Mouse (Mus musculus): Measurements from ENCODE around the gene Gm13290. TPM values are rescaled to one million over a fixed set of nuclear protein-coding genes. Genes with fewer than 3 reads are reported as not detected.
"Not testable (repeated sequence)": the region's sequence is repeated elsewhere in the genome, so short reads cannot be mapped to it uniquely, and the experiment has no call there.

Gm13290 gene
- total and polyA plus RNA-seq, 3 experiments, result not detected

DNA sequence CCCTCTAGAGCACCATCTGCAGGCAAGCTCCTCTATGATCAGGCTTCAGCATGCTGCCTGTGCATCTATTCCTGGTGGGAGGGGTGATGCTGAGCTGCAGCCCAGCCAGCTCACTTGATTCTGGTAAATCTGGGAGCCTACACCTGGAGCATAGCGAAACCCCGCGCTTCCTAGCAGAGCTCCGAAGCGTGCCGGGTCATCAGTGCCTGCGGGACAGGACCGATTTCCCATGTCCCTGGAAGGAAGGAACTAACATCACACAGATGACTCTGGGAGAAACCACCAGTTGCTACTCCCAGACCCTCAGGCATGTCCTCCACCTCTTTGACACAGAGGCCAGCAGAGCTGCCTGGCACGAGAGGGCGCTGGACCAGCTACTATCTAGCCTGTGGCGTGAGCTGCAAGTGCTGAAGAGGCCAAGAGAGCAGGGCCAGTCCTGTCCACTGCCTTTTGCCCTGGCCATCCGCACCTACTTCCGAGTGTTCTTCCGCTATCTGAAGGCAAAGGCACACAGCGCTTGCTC is 18.8 kb upstream of the Gm13290 start, which contains the start of gene Gm13271:
Gene Gm13271, plus strand, starts transcription at position 51 of the 523 bp plus-strand sequence.
- in situ Hi-C loops (cut with MboI; ENCODE audit: low pct_ligation_motif_present, low pct_unique_long_range_greater_than_20kb, low sequenced_read_pairs); dilution Hi-C loops (cut with MboI; ENCODE audit: extremely low pct_ligation_motif_present, extremely low pct_unique_long_range_greater_than_20kb, low sequenced_read_pairs); DNase-seq (ENCODE audit: extremely low read depth); H3K27ac ChIP-seq (ENCODE audit: insufficient read depth, low read depth); H3K79me2 ChIP-seq (replicated peaks; ENCODE audit: control insufficient read depth, extremely low read depth, insufficient read depth, poor library complexity, severe bottlenecking); H3K4me2 ChIP-seq (ENCODE audit: insufficient read depth, low read depth, poor library complexity, severe bottlenecking); H3K4me3 ChIP-seq (replicated peaks in 1 of 3; ENCODE audit: low read depth in 2 of 3, low read length in 2 of 3, poor library complexity in 1 of 3); H3K9ac ChIP-seq (ENCODE audit: insufficient read depth, low read depth); H3K4me1 ChIP-seq (ENCODE audit: control insufficient read depth in 1 of 2, insufficient read depth in 2 of 2); H3K36me3 ChIP-seq (replicated peaks in 1 of 2; ENCODE audit: control insufficient read depth in 1 of 2, insufficient read depth in 1 of 2, low read length in 1 of 2); H3K9me3 ChIP-seq (replicated peaks; ENCODE audit: low read length): not testable (repeated sequence)
- H3K27me3 ChIP-seq (replicated peaks), result peaks cover 17% of the 10 kb centered on the region
- TF ChIP-seq CTCF (conservative IDR thresholded peaks at IDR 0.05 in 1 of 2, IDR thresholded peaks at IDR 0.05 in 1 of 2; ENCODE audit: low read depth in 2 of 2, low read length in 2 of 2) (peak in 1 of 2 experiments; percentile 29; a peak in 2 of 4 replicates), SMC3 (IDR thresholded peaks at IDR 0.05; ENCODE audit: low read depth, low read length) (peak; percentile 6; the same call in 1 of the 2 replicates)

DNA sequence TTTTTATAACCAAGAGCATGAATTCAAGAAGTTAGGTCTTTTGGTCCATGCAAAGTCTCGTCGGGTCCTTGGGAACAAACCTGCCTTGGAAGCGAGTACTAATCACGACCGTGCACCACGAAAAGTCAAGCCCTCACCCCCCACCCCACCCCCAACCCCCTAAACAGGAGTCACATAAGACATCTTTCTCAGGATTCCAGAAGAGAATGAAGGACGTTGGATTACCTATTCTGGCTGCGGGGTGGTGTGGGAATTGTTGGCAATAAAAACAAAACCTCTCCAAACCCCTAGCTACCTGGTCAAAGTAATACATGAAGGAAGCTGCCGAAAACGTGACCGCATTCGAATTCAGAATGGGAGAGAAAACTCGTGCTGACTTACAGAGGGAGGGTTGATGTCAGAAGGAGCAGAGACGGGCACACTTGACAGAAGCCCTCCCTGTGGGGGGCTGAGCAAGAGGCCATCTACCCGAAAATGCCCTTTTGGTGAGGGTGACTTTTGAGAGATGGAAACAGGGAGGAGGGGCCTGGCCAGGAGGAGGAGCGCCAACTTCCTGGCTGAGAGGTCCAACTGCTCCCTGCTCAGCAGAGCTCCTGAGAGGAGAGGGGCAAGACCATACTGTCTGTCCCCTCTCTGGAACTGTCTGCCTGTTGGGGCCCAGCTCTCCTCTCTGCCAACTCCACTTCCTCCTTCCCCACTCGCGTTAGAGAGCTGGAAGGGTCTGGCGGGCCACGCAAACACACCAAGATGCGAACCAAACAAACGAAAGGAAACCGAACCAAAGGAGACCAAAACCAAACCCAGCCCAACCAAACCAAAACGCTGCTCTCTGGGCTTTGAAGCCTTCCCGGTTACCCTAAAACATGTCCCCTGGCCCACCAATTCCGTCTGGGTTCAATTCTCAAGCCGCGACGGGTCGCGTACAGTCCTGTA is 16.8 kb upstream of the Gm13290 start:
- Histone ChIP-seq H3K27me3 (replicated peaks) (peaks cover 14% of the 10 kb centered on the region), H3K27ac (ENCODE audit: insufficient read depth, low read depth) (peak overlapping the region; percentile 53), H3K4me2 (ENCODE audit: insufficient read depth, low read depth, poor library complexity, severe bottlenecking) (peak overlapping the region; percentile 96), H3K9ac (ENCODE audit: insufficient read depth, low read depth) (peak overlapping the region; percentile 78; the same call in 1 of the 2 replicates), H3K4me3 (replicated peaks in 1 of 3; ENCODE audit: low read depth in 2 of 3, low read length in 2 of 3, poor library complexity in 1 of 3) (peak overlapping the region; percentile 51 to 63 (median 59))
- H3K79me2 ChIP-seq (replicated peaks; ENCODE audit: control insufficient read depth, extremely low read depth, insufficient read depth, poor library complexity, severe bottlenecking); H3K9me3 ChIP-seq (replicated peaks; ENCODE audit: low read length); dilution Hi-C loops (cut with MboI; ENCODE audit: extremely low pct_ligation_motif_present, extremely low pct_unique_long_range_greater_than_20kb, low sequenced_read_pairs); H3K36me3 ChIP-seq (replicated peaks in 1 of 2; ENCODE audit: control insufficient read depth in 1 of 2, insufficient read depth in 1 of 2, low read length in 1 of 2); in situ Hi-C loops (cut with MboI; ENCODE audit: low pct_ligation_motif_present, low pct_unique_long_range_greater_than_20kb, low sequenced_read_pairs); H3K4me1 ChIP-seq (ENCODE audit: control insufficient read depth in 1 of 2, insufficient read depth in 2 of 2): not testable (repeated sequence)
- peak; percentile 26; the same call in 1 of the 2 replicates for TF ChIP-seq ZMIZ1 (IDR thresholded peaks at IDR 0.05; ENCODE audit: low read depth, low read length)
- 0 out of 2 replicates have a peak, but pooled peaks have one; percentile 35 for TF ChIP-seq SIN3A (IDR thresholded peaks at IDR 0.05; ENCODE audit: low read length)
- peak; percentile 48 for TF ChIP-seq BHLHE40 (IDR thresholded peaks at IDR 0.05; ENCODE audit: low read depth, low read length)
- peak; percentile 39; the same call in 1 of the 2 replicates for TF ChIP-seq POLR2A (IDR thresholded peaks at IDR 0.05; ENCODE audit: low read depth, low read length)
- peak; percentile 13 for DNase-seq (ENCODE audit: extremely low read depth)

DNA sequence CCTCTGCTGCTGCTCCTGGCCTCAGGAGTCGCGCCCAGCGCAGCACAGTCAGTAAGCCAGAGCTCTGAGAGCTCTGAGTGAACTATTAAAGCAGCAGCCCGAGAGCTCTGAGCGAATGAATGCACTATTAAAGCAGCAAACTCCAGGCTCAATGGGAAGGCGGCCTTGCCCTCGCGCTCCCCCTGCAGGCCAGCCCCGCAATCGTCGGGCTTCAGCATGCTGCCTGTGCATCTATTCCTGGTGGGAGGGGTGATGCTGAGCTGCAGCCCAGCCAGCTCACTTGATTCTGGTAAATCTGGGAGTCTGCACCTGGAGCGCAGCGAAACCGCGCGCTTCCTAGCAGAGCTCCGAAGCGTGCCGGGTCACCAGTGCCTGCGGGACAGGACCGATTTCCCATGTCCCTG is 16.0 kb upstream of the Gm13290 start:
- peak; percentile 85 for DNase-seq (ENCODE audit: extremely low read depth)

DNA sequence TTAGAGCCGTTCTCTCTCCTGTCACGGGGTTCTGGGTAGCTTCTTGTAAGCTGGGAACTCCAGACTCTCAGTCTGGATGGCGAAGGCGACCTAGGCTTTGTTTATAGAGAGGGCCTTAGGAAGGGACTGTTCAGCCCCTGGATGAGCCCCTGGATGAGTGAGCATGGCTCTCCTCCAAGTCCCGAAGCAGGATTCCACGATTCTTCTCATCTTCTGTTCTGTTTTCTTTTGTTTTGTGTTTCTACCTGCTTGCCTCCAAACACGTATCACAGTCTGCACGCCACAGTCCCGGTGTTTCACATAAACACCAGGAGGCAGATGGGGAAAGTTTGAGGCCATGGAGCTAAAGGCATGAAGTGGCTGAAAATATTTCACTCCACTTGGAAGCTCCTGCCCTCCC is 14.9 kb upstream of the Gm13290 start:
- H3K27me3 ChIP-seq (replicated peaks), result peaks cover 14% of the 10 kb centered on the region
- H3K4me1 ChIP-seq (ENCODE audit: control insufficient read depth in 1 of 2, insufficient read depth in 2 of 2); DNase-seq (ENCODE audit: extremely low read depth); H3K79me2 ChIP-seq (replicated peaks; ENCODE audit: control insufficient read depth, extremely low read depth, insufficient read depth, poor library complexity, severe bottlenecking); in situ Hi-C loops (cut with MboI; ENCODE audit: low pct_ligation_motif_present, low pct_unique_long_range_greater_than_20kb, low sequenced_read_pairs); H3K9ac ChIP-seq (ENCODE audit: insufficient read depth, low read depth); H3K36me3 ChIP-seq (replicated peaks in 1 of 2; ENCODE audit: control insufficient read depth in 1 of 2, insufficient read depth in 1 of 2, low read length in 1 of 2); H3K4me2 ChIP-seq (ENCODE audit: insufficient read depth, low read depth, poor library complexity, severe bottlenecking); H3K4me3 ChIP-seq (replicated peaks in 1 of 3; ENCODE audit: low read depth in 2 of 3, low read length in 2 of 3, poor library complexity in 1 of 3); H3K27ac ChIP-seq (ENCODE audit: insufficient read depth, low read depth); H3K9me3 ChIP-seq (replicated peaks; ENCODE audit: low read length); dilution Hi-C loops (cut with MboI; ENCODE audit: extremely low pct_ligation_motif_present, extremely low pct_unique_long_range_greater_than_20kb, low sequenced_read_pairs): not testable (repeated sequence)

More for the DNA sequence above, 16.0 kb upstream of the Gm13290 start:
- H3K36me3 ChIP-seq (replicated peaks in 1 of 2; ENCODE audit: control insufficient read depth in 1 of 2, insufficient read depth in 1 of 2, low read length in 1 of 2); H3K4me2 ChIP-seq (ENCODE audit: insufficient read depth, low read depth, poor library complexity, severe bottlenecking); H3K79me2 ChIP-seq (replicated peaks; ENCODE audit: control insufficient read depth, extremely low read depth, insufficient read depth, poor library complexity, severe bottlenecking); dilution Hi-C loops (cut with MboI; ENCODE audit: extremely low pct_ligation_motif_present, extremely low pct_unique_long_range_greater_than_20kb, low sequenced_read_pairs); H3K9me3 ChIP-seq (replicated peaks; ENCODE audit: low read length); in situ Hi-C loops (cut with MboI; ENCODE audit: low pct_ligation_motif_present, low pct_unique_long_range_greater_than_20kb, low sequenced_read_pairs); H3K9ac ChIP-seq (ENCODE audit: insufficient read depth, low read depth); H3K4me1 ChIP-seq (ENCODE audit: control insufficient read depth in 1 of 2, insufficient read depth in 2 of 2): not testable (repeated sequence)
- H3K27me3 ChIP-seq (replicated peaks), result peaks cover 14% of the 10 kb centered on the region
- TF ChIP-seq MEF2A (IDR thresholded peaks at IDR 0.05; ENCODE audit: borderline replicate concordance, low read depth, low read length), result 0 out of 2 replicates have a peak, but pooled peaks have one; percentile 20
- TF ChIP-seq ELF1 (IDR thresholded peaks at IDR 0.05; ENCODE audit: low read depth, low read length), result peak; percentile 10; the same call in 1 of the 2 replicates
- TF ChIP-seq SMC3 (IDR thresholded peaks at IDR 0.05; ENCODE audit: low read depth, low read length), result peak; percentile 13; the same call in 1 of the 2 replicates
- peak; percentile 26 to 60; a peak in 2 of 4 replicates for TF ChIP-seq CTCF (conservative IDR thresholded peaks at IDR 0.05 in 1 of 2, IDR thresholded peaks at IDR 0.05 in 1 of 2; ENCODE audit: low read depth in 2 of 2, low read length in 2 of 2)
- TF ChIP-seq MXI1 (IDR thresholded peaks at IDR 0.05; ENCODE audit: low read depth, low read length), result 0 out of 2 replicates have a peak, but pooled peaks have one; percentile 28
- peak; percentile 6 for TF ChIP-seq RAD21 (IDR thresholded peaks at IDR 0.05; ENCODE audit: low read depth, low read length)
- peak overlapping the region in 2 of 3 experiments; percentile 25 to 63 for H3K4me3 ChIP-seq (replicated peaks in 1 of 3; ENCODE audit: low read depth in 2 of 3, low read length in 2 of 3, poor library complexity in 1 of 3)
- H3K27ac ChIP-seq (ENCODE audit: insufficient read depth, low read depth), result peak overlapping the region; percentile 53; the same call in 1 of the 2 replicates

All from CH12.LX (cell line).